ENCODE assay signal across 22 mouse cellular contexts in the genomic region with DNA sequence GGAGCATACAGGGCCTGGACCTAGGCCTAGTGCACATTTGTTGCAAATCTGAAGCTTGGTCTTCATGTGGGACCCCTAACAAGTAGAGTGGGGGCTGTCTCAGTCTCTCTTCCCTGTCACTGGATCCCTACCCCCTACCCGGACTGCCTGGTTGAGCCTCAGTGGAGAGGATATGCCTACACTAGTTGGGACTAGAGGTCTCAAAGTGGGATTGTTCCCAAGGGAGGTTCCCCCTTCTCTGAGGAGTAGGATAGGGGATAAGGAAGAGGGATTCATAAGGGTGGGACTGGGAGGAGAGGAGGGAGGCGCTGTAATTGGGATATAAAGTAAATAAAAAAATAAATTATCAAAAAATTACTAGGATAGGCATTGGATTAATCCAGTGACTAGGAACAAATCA.
DNase-seq lines count a peak whose midpoint lies in the region; ATAC-seq lines count a peak whose summit lies in the region.
"Had no signal": no experiment of that assay in that cellular context is flagged by ENCODE, and none has a peak within 500 bp of the region (broad histone marks: within the 10 kb centered on the region; RNA-seq: fewer than 3 reads in every experiment).

No protein-coding gene starts in this region.

- no peak overlapping the region for H3K4me3 ChIP-seq in hindbrain, embryonic 14.5 days (replicated peaks; ENCODE audit: low read length)
- H3K4me3 ChIP-seq in hindbrain, embryonic 10.5 days = no peak overlapping the region
- no peak overlapping the region for H3K4me3 ChIP-seq in neural tube, embryonic 12.5 days
- no peak overlapping the region for H3K4me3 ChIP-seq in neural tube, embryonic 15.5 days (replicated peaks)
- H3K4me3 ChIP-seq: embryonic facial prominence, embryonic 12.5 days; embryonic facial prominence, embryonic 15.5 days; erythroblast, embryonic 14.5 days; forebrain, embryonic 10.5 days; forebrain, embryonic 12.5 days had no signal

- no peaks in the 10 kb centered on the region for H3K27me3 ChIP-seq in hindbrain, embryonic 14.5 days (ENCODE audit: control insufficient read depth, insufficient read depth, low read length)
- H3K27me3 ChIP-seq in hindbrain, embryonic 10.5 days (ENCODE audit: insufficient read depth, poor library complexity, severe bottlenecking) = no peaks in the 10 kb centered on the region
- no peaks in the 10 kb centered on the region for H3K27me3 ChIP-seq in neural tube, embryonic 12.5 days (replicated peaks)
- no peaks in the 10 kb centered on the region for H3K27me3 ChIP-seq in neural tube, embryonic 15.5 days (replicated peaks)
- H3K27me3 ChIP-seq: embryonic facial prominence, embryonic 12.5 days; embryonic facial prominence, embryonic 15.5 days; forebrain, embryonic 12.5 days had no signal

- peak; percentile 81 for DNase-seq in heart, adult 11 months
- DNase-seq in heart, adult 8-10 months (ENCODE audit: low spot score) = no peak
- DNase-seq in hindbrain, embryonic 14.5 days (ENCODE audit: low spot score) = no peak
- no peak for DNase-seq in hindbrain, embryonic 10.5 days (ENCODE audit: low spot score)
- DNase-seq: adrenal gland, adult 2 months; adrenal gland, postnatal 10 days; adrenal gland, postnatal 25 days; cerebellum, adult 11 months; cerebellum, adult 18-20 months; cerebellum, adult 8-10 months; cerebellum, adult 9-11 months; cerebellum, postnatal 36 days; embryo, embryonic 11 days had no signal

- H3K9me3 ChIP-seq in hindbrain, embryonic 14.5 days (ENCODE audit: control insufficient read depth, low read length) = no peaks in the 10 kb centered on the region
- no peaks in the 10 kb centered on the region for H3K9me3 ChIP-seq in hindbrain, embryonic 10.5 days
- H3K9me3 ChIP-seq in neural tube, embryonic 12.5 days = no peaks in the 10 kb centered on the region
- H3K9me3 ChIP-seq in neural tube, embryonic 15.5 days (replicated peaks) = no peaks in the 10 kb centered on the region
- H3K9me3 ChIP-seq: embryonic facial prominence, embryonic 12.5 days; embryonic facial prominence, embryonic 15.5 days; forebrain, embryonic 10.5 days; forebrain, embryonic 12.5 days had no signal

- no peaks in the 10 kb centered on the region for H3K36me3 ChIP-seq in hindbrain, embryonic 14.5 days (replicated peaks; ENCODE audit: control insufficient read depth, insufficient read depth)
- H3K36me3 ChIP-seq in hindbrain, embryonic 10.5 days = no peaks in the 10 kb centered on the region
- no peaks in the 10 kb centered on the region for H3K36me3 ChIP-seq in neural tube, embryonic 12.5 days
- H3K36me3 ChIP-seq in neural tube, embryonic 15.5 days = no peaks in the 10 kb centered on the region
- H3K36me3 ChIP-seq: embryonic facial prominence, embryonic 12.5 days; embryonic facial prominence, embryonic 15.5 days; forebrain, embryonic 10.5 days; forebrain, embryonic 12.5 days had no signal

- no peaks in the 10 kb centered on the region for H3K4me1 ChIP-seq in hindbrain, embryonic 14.5 days (replicated peaks; ENCODE audit: control insufficient read depth, insufficient read depth, low read length)
- no peaks in the 10 kb centered on the region for H3K4me1 ChIP-seq in hindbrain, embryonic 10.5 days (replicated peaks)
- no peaks in the 10 kb centered on the region for H3K4me1 ChIP-seq in neural tube, embryonic 12.5 days
- H3K4me1 ChIP-seq in neural tube, embryonic 15.5 days = no peaks in the 10 kb centered on the region
- H3K4me1 ChIP-seq: embryonic facial prominence, embryonic 12.5 days; embryonic facial prominence, embryonic 15.5 days; forebrain, embryonic 10.5 days; forebrain, embryonic 12.5 days had no signal

- 0 out of 2 replicates have a peak, but pooled peaks have one; percentile 31 for ATAC-seq in hindbrain, embryonic 14.5 days (ENCODE audit: low FRiP score)
- 0 out of 2 replicates have a peak, but pooled peaks have one; percentile 44 for ATAC-seq in neural tube, embryonic 12.5 days (ENCODE audit: low FRiP score, low read depth)
- no peak for ATAC-seq in neural tube, embryonic 15.5 days (ENCODE audit: low FRiP score)
- ATAC-seq: forebrain, embryonic 14.5 days; forebrain, embryonic 16.5 days had no signal

- H3K4me2 ChIP-seq in hindbrain, embryonic 14.5 days (replicated peaks) = no peak overlapping the region
- no peak overlapping the region for H3K4me2 ChIP-seq in neural tube, embryonic 12.5 days (replicated peaks)
- no peak overlapping the region for H3K4me2 ChIP-seq in neural tube, embryonic 15.5 days
- H3K4me2 ChIP-seq: embryonic facial prominence, embryonic 12.5 days; embryonic facial prominence, embryonic 15.5 days; forebrain, embryonic 12.5 days had no signal

- no peak overlapping the region for H3K9ac ChIP-seq in hindbrain, embryonic 14.5 days
- no peak overlapping the region for H3K9ac ChIP-seq in neural tube, embryonic 12.5 days
- no peak overlapping the region for H3K9ac ChIP-seq in neural tube, embryonic 15.5 days (replicated peaks)
- H3K9ac ChIP-seq: embryonic facial prominence, embryonic 12.5 days; embryonic facial prominence, embryonic 15.5 days; forebrain, embryonic 12.5 days had no signal

- no peak overlapping the region for H3K27ac ChIP-seq in hindbrain, embryonic 14.5 days
- H3K27ac ChIP-seq in hindbrain, embryonic 10.5 days = no peak overlapping the region
- no peak overlapping the region for H3K27ac ChIP-seq in neural tube, embryonic 12.5 days
- H3K27ac ChIP-seq in neural tube, embryonic 15.5 days (replicated peaks) = no peak overlapping the region
- H3K27ac ChIP-seq: embryonic facial prominence, embryonic 12.5 days; embryonic facial prominence, embryonic 15.5 days; forebrain, embryonic 10.5 days; forebrain, embryonic 12.5 days had no signal

- WGBS in hindbrain, embryonic 14.5 days = 100% methylated on average over 2 of the region's 2 CpGs
- 90% methylated on average over 2 of the region's 2 CpGs for WGBS in hindbrain, embryonic 10.5 days
- 91% methylated on average over 2 of the region's 2 CpGs for WGBS in neural tube, embryonic 12.5 days
- 96% methylated on average over 2 of the region's 2 CpGs for WGBS in neural tube, embryonic 15.5 days
